ENCODE assay signal across 13 mouse cellular contexts in the genomic region with DNA sequence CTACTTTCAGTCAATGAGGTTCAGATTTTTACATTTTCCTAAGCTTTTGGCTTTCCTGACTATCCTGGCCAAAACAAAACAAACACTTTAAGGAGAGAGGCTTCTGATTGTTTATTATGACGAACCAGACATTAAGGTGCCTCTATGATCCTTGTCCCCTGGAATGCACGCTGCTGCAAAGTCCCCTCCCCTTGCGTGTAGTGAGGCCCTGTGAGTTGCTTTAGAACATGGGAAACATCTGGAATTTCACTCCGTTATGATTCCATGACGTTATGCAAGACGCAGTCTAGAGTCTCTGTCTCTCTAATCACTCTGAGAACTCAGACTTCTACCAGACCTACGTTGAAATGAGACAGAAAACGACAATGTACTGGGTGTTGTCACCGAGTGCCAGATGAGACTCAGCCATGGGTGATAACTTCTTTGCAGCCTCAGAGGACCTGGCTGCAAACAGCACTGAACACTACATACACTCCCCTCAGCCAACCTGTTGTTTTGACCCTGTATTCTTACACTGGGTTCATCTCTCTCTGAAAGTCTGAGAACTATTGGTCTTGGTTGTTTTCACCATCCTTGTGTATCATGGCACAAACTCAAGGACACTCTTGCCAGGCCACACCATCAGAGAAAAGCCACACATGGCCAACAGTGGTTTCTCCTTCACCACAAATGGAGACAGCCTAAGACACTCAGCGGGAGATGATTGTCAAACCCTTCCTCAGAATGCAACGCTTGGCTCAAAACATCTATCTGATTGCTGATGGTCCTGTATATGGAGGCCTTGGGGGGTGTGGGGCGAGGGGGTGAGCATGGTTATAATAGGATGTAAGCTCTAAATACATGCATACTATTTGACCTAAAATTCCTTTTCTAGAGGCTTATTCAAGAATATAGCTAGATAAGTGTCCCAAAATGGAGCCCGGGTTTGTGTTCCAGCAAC.
DNase-seq lines count a peak whose midpoint lies in the region; ATAC-seq and TF ChIP-seq lines count a peak whose summit lies in the region.
"Had no signal": no experiment of that assay in that cellular context is flagged by ENCODE, and none has a peak within 500 bp of the region (broad histone marks: within the 10 kb centered on the region; RNA-seq: fewer than 3 reads in every experiment).

No protein-coding gene starts in this region.

- TF ChIP-seq CTCF in liver, postnatal 0 days (IDR thresholded peaks at IDR 0.05; ENCODE audit: low read depth), result no peak
- no peak for TF ChIP-seq CTCF in hindbrain, postnatal 0 days (IDR thresholded peaks at IDR 0.05; ENCODE audit: low read depth)

- no peaks in the 10 kb centered on the region for H3K27me3 ChIP-seq in embryonic facial prominence, embryonic 12.5 days
- H3K27me3 ChIP-seq in embryonic facial prominence, embryonic 10.5 days (replicated peaks; ENCODE audit: low read depth, poor library complexity, severe bottlenecking), result no peaks in the 10 kb centered on the region
- no peaks in the 10 kb centered on the region for H3K27me3 ChIP-seq in lung, embryonic 16.5 days (ENCODE audit: control insufficient read depth, insufficient read depth, low read depth, low read length)
- no peaks in the 10 kb centered on the region for H3K27me3 ChIP-seq in limb, embryonic 10.5 days (ENCODE audit: low read depth, poor library complexity, severe bottlenecking)
- no peaks in the 10 kb centered on the region for H3K27me3 ChIP-seq in liver, postnatal 0 days (ENCODE audit: insufficient read depth, low read length)
- H3K27me3 ChIP-seq in hindbrain, postnatal 0 days (ENCODE audit: insufficient read depth, low read length), result no peaks in the 10 kb centered on the region

- H3K9me3 ChIP-seq in embryonic facial prominence, embryonic 12.5 days, result no peaks in the 10 kb centered on the region
- no peaks in the 10 kb centered on the region for H3K9me3 ChIP-seq in embryonic facial prominence, embryonic 10.5 days
- no peaks in the 10 kb centered on the region for H3K9me3 ChIP-seq in lung, embryonic 16.5 days (ENCODE audit: control insufficient read depth, low read length)
- no peaks in the 10 kb centered on the region for H3K9me3 ChIP-seq in limb, embryonic 10.5 days (replicated peaks)
- no peaks in the 10 kb centered on the region for H3K9me3 ChIP-seq in liver, postnatal 0 days (ENCODE audit: low read length)
- no peaks in the 10 kb centered on the region for H3K9me3 ChIP-seq in hindbrain, postnatal 0 days (ENCODE audit: low read length)

- no peak for ATAC-seq in embryonic facial prominence, embryonic 12.5 days (ENCODE audit: insufficient number of reproducible peaks, insufficient read depth, low FRiP score, low TSS enrichment)
- peak; percentile 47; the same call in 1 of the 2 replicates for ATAC-seq in lung, embryonic 16.5 days (ENCODE audit: low read depth)
- no peak for ATAC-seq in liver, postnatal 0 days
- no peak for ATAC-seq in hindbrain, postnatal 0 days
- ATAC-seq: intestine, postnatal 0 days; midbrain, embryonic 16.5 days had no signal

- H3K4me1 ChIP-seq in embryonic facial prominence, embryonic 12.5 days, result no peaks in the 10 kb centered on the region
- no peaks in the 10 kb centered on the region for H3K4me1 ChIP-seq in embryonic facial prominence, embryonic 10.5 days
- no peaks in the 10 kb centered on the region for H3K4me1 ChIP-seq in lung, embryonic 16.5 days (replicated peaks; ENCODE audit: control insufficient read depth, insufficient read depth, low read length)
- H3K4me1 ChIP-seq in limb, embryonic 10.5 days, result no peaks in the 10 kb centered on the region
- H3K4me1 ChIP-seq in liver, postnatal 0 days (ENCODE audit: insufficient read depth), result 0 out of 2 replicates have a peak, but pooled peaks cover 5% of the 10 kb centered on the region
- no peaks in the 10 kb centered on the region for H3K4me1 ChIP-seq in hindbrain, postnatal 0 days (ENCODE audit: insufficient read depth, low read length)

- no peak overlapping the region for H3K4me3 ChIP-seq in embryonic facial prominence, embryonic 12.5 days
- H3K4me3 ChIP-seq in embryonic facial prominence, embryonic 10.5 days, result no peak overlapping the region
- no peak overlapping the region for H3K4me3 ChIP-seq in lung, embryonic 16.5 days (ENCODE audit: low read length)
- H3K4me3 ChIP-seq in limb, embryonic 10.5 days, result no peak overlapping the region
- no peak overlapping the region for H3K4me3 ChIP-seq in liver, postnatal 0 days (ENCODE audit: low read depth, low read length)
- H3K4me3 ChIP-seq in hindbrain, postnatal 0 days (ENCODE audit: low read length), result no peak overlapping the region

- DNase-seq in embryonic facial prominence, embryonic 10.5 days (ENCODE audit: low spot score), result no peak
- no peak for DNase-seq in lung, postnatal 14 days
- peak; percentile 23 for DNase-seq in limb, embryonic 10.5 days (ENCODE audit: low spot score)
- DNase-seq in liver, postnatal 0 days, result no peak
- DNase-seq in hindbrain, postnatal 0 days (ENCODE audit: low spot score), result no peak
- DNase-seq in embryo, embryonic 10 days (ENCODE audit: low spot score), result no peak
- DNase-seq: cerebellum, adult 9-10 months; kidney, postnatal 36 days; layer of hippocampus, postnatal 36 days had no signal

- H3K4me2 ChIP-seq in embryonic facial prominence, embryonic 12.5 days (replicated peaks), result no peak overlapping the region
- H3K4me2 ChIP-seq in lung, embryonic 16.5 days (ENCODE audit: low read depth, low read length), result no peak overlapping the region
- H3K4me2 ChIP-seq in liver, postnatal 0 days (ENCODE audit: low read depth, low read length), result no peak overlapping the region
- H3K4me2 ChIP-seq in hindbrain, postnatal 0 days (ENCODE audit: low read depth, low read length), result no peak overlapping the region

- H3K27ac ChIP-seq in embryonic facial prominence, embryonic 12.5 days, result 0 out of 2 replicates have a peak overlapping the region, but pooled peaks have one; percentile 46
- H3K27ac ChIP-seq in embryonic facial prominence, embryonic 10.5 days (replicated peaks), result no peak overlapping the region
- no peak overlapping the region for H3K27ac ChIP-seq in lung, embryonic 16.5 days (ENCODE audit: low read length)
- H3K27ac ChIP-seq in limb, embryonic 10.5 days, result peak overlapping the region; percentile 33; the same call in 1 of the 2 replicates
- peak overlapping the region; percentile 68; the same call in 1 of the 2 replicates for H3K27ac ChIP-seq in liver, postnatal 0 days (ENCODE audit: low read depth)
- H3K27ac ChIP-seq in hindbrain, postnatal 0 days, result no peak overlapping the region

- WGBS in embryonic facial prominence, embryonic 12.5 days, result 64% methylated on average over 13 of the region's 13 CpGs
- WGBS in embryonic facial prominence, embryonic 10.5 days, result 83% methylated on average over 13 of the region's 13 CpGs
- WGBS in lung, embryonic 16.5 days, result 65% methylated on average over 13 of the region's 13 CpGs
- 89% methylated on average over 13 of the region's 13 CpGs for WGBS in limb, embryonic 10.5 days
- WGBS in liver, postnatal 0 days (ENCODE audit: insufficient replicate concordance), result 71% methylated on average over 13 of the region's 13 CpGs
- WGBS in hindbrain, postnatal 0 days, result 90% methylated on average over 13 of the region's 13 CpGs

- H3K9ac ChIP-seq in embryonic facial prominence, embryonic 12.5 days, result no peak overlapping the region
- no peak overlapping the region for H3K9ac ChIP-seq in lung, embryonic 16.5 days (ENCODE audit: low read length)
- no peak overlapping the region for H3K9ac ChIP-seq in liver, postnatal 0 days (replicated peaks)
- no peak overlapping the region for H3K9ac ChIP-seq in hindbrain, postnatal 0 days (replicated peaks; ENCODE audit: low read length)

- no peak for TF ChIP-seq EP300 in liver, postnatal 0 days (IDR thresholded peaks at IDR 0.05; ENCODE audit: low read depth)

- no peaks in the 10 kb centered on the region for H3K36me3 ChIP-seq in embryonic facial prominence, embryonic 12.5 days
- H3K36me3 ChIP-seq in embryonic facial prominence, embryonic 10.5 days (replicated peaks), result no peaks in the 10 kb centered on the region
- H3K36me3 ChIP-seq in lung, embryonic 16.5 days (ENCODE audit: control insufficient read depth, insufficient read depth, low read length), result no peaks in the 10 kb centered on the region
- no peaks in the 10 kb centered on the region for H3K36me3 ChIP-seq in limb, embryonic 10.5 days
- no peaks in the 10 kb centered on the region for H3K36me3 ChIP-seq in liver, postnatal 0 days (replicated peaks; ENCODE audit: insufficient read depth, low read length)
- no peaks in the 10 kb centered on the region for H3K36me3 ChIP-seq in hindbrain, postnatal 0 days (ENCODE audit: insufficient read depth, low read length)

Comparison
In these comparisons a context has a peak if more than half of its experiments do, and no peak if none do; other contexts are left out.
1. H3K27ac ChIP-seq: peak in embryonic facial prominence, embryonic 12.5 days (single experiment), limb, embryonic 10.5 days (single experiment) and liver, postnatal 0 days (single experiment); none in embryonic facial prominence, embryonic 10.5 days (single experiment), lung, embryonic 16.5 days (single experiment) and hindbrain, postnatal 0 days (single experiment).